Mouse (Mus musculus) kidney, adult 2 months (tissue): ENCODE results near the gene Pitpnm3.

Experiments
- CTCF ChIP-seq: fragments of 200-500 bp; conservative IDR thresholded peaks from 2 replicates; pipeline ENCODE4 v1.5.1; 2011; ENCODE audit warnings: low read depth, mild to moderate bottlenecking, control low read depth, low read length, moderate library complexity, mixed read lengths; ENCODE audit not compliant: insufficient read depth, insufficient read length
- POLR2A ChIP-seq: fragments of 200-500 bp; IDR thresholded peaks from one replicate; pipeline ENCODE4 v1.6.1; 2011; ENCODE audit warnings: low read depth, low read length, control low read depth

DNA sequence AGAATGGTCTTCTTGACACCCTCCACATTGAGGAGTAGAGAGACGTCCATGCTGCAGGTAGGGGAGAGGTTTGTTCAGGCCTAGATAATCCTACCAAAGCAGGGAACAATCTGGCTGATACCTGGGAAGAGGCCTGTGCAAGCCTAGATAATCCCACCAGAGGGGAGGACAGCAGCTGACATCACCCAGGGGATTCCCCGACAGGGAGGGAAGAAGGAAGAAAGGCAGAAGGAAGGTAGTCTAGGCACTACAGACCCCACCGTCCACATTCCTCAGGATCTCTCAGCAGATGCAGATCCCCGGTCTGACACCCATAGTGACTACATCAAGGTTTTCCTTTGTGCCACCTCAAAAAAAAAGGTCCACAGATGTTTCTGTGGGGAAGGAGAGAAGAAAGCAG is 98.2 kb downstream of the Pitpnm3 start, which contains the start of gene Aipl1:
- TF ChIP-seq CTCF (no peak), POLR2A (no peak)
